Mouse (Mus musculus) CH12.LX (cell line): ENCODE results near the gene Tssk4. TPM values are rescaled to one million over a fixed set of nuclear protein-coding genes. Genes with fewer than 3 reads are reported as not detected.

Experiments used
- DNase-seq: peaks from one replicate; pipeline ENCODE4 v3.0.0-alpha.2; 2013; ENCODE audit errors: extremely low read depth
- H3K27ac ChIP-seq: 2 replicates; pipeline ENCODE4 v1.5.1; 2012; ENCODE audit warnings: low read depth, mild to moderate bottlenecking, control low read depth, moderate library complexity; ENCODE audit not compliant: insufficient read depth
- H3K27me3 ChIP-seq: replicated peaks from 2 replicates; pipeline ENCODE3; 2012; ENCODE audit warnings: inconsistent platforms
- H3K36me3 ChIP-seq, 2 experiments: replicated peaks in 1 of 2; 2 replicates each; pipeline versions ENCODE3 to v1.6.1; 2012; ENCODE audit warnings: inconsistent platforms in 1 of 2, low read length in 1 of 2, mild to moderate bottlenecking in 1 of 2, mixed read lengths in 1 of 2, moderate library complexity in 1 of 2; ENCODE audit not compliant: control insufficient read depth in 1 of 2, insufficient read depth in 1 of 2
- H3K4me1 ChIP-seq, 2 experiments: 2 replicates each; pipeline ENCODE4 v1.6.1; 2012; ENCODE audit warnings: inconsistent platforms in 1 of 2, moderate library complexity in 1 of 2; ENCODE audit not compliant: insufficient read depth in 2 of 2, control insufficient read depth in 1 of 2
- H3K4me2 ChIP-seq: 2 replicates; pipeline ENCODE4 v1.6.1; 2012; ENCODE audit warnings: low read depth, mild to moderate bottlenecking, control low read depth; ENCODE audit not compliant: poor library complexity, insufficient read depth, severe bottlenecking
- H3K4me3 ChIP-seq, 3 experiments: fragments of 150-350 bp in 1 of 3; sonication (generic) in 1 of 3; replicated peaks in 1 of 3; 2 replicates each; pipeline versions ENCODE3 to v1.5.1; 2011 to 2012; ENCODE audit warnings: low read depth in 2 of 3, low read length in 2 of 3, mild to moderate bottlenecking in 2 of 3, moderate library complexity in 2 of 3, control low read depth in 1 of 3, improper control_type of control experiment in 1 of 3, inconsistent platforms in 1 of 3, mixed read lengths in 1 of 3; ENCODE audit not compliant: poor library complexity in 1 of 3
- H3K79me2 ChIP-seq: replicated peaks from 2 replicates; pipeline ENCODE4 v1.6.1; 2012; ENCODE audit warnings: mild to moderate bottlenecking, moderate library complexity; ENCODE audit not compliant: control insufficient read depth, poor library complexity, insufficient read depth, severe bottlenecking; ENCODE audit errors: extremely low read depth
- H3K9ac ChIP-seq: 2 replicates; pipeline ENCODE4 v1.6.1; 2012; ENCODE audit warnings: low read depth, mild to moderate bottlenecking, control low read depth, moderate library complexity; ENCODE audit not compliant: insufficient read depth
- H3K9me3 ChIP-seq: replicated peaks from 2 replicates; pipeline ENCODE3; 2012; ENCODE audit warnings: low read length, inconsistent platforms, mixed read lengths
- CHD1 ChIP-seq: IDR thresholded peaks from 2 replicates; pipeline ENCODE4 v1.6.1; 2012; ENCODE audit warnings: low read depth, low read length, improper control_type of control experiment, inconsistent platforms
- CHD2 ChIP-seq: IDR thresholded peaks from 2 replicates; pipeline ENCODE4 v1.6.1; 2011; ENCODE audit warnings: low read length, improper control_type of control experiment
- ELF1 ChIP-seq: IDR thresholded peaks from 2 replicates; pipeline ENCODE4 v1.6.1; 2014; ENCODE audit warnings: low read depth, mild to moderate bottlenecking, inconsistent platforms, low read length, improper control_type of control experiment
- EP300 ChIP-seq: IDR thresholded peaks from 2 replicates; pipeline ENCODE4 v1.6.1; 2011; ENCODE audit warnings: low read length, improper control_type of control experiment
- ETS1 ChIP-seq: conservative IDR thresholded peaks from 2 replicates; pipeline ENCODE4 v1.6.1; 2012; ENCODE audit warnings: low read depth, mild to moderate bottlenecking, inconsistent platforms, low read length, improper control_type of control experiment, moderate library complexity
- GABPA ChIP-seq: IDR thresholded peaks from 2 replicates; pipeline ENCODE4 v1.6.1; 2012; ENCODE audit warnings: low read depth, low read length, improper control_type of control experiment, inconsistent platforms; ENCODE audit not compliant: insufficient replicate concordance
- HCFC1 ChIP-seq: IDR thresholded peaks from 2 replicates; pipeline ENCODE4 v1.6.1; 2012; ENCODE audit warnings: low read depth, mild to moderate bottlenecking, inconsistent platforms, low read length, improper control_type of control experiment
- JUND ChIP-seq: conservative IDR thresholded peaks from 2 replicates; pipeline ENCODE4 v1.6.1; 2011; ENCODE audit warnings: low read depth, low read length, improper control_type of control experiment
- MAFK ChIP-seq: IDR thresholded peaks from 2 replicates; pipeline ENCODE4 v1.6.1; 2011; ENCODE audit warnings: low read length, improper control_type of control experiment; ENCODE audit not compliant: insufficient replicate concordance
- MAZ ChIP-seq: IDR thresholded peaks from 2 replicates; pipeline ENCODE4 v1.6.1; 2012; ENCODE audit warnings: low read depth, mild to moderate bottlenecking, inconsistent platforms, low read length, improper control_type of control experiment, moderate library complexity
- MEF2A ChIP-seq: IDR thresholded peaks from 2 replicates; pipeline ENCODE4 v1.6.1; 2014; ENCODE audit warnings: low read depth, mild to moderate bottlenecking, inconsistent platforms, low read length, improper control_type of control experiment, borderline replicate concordance
- MYC ChIP-seq: IDR thresholded peaks from 2 replicates; pipeline ENCODE4 v1.6.1; 2011; ENCODE audit warnings: low read depth, mild to moderate bottlenecking, improper control_type of control experiment, low read length
- NELFE ChIP-seq: IDR thresholded peaks from 2 replicates; pipeline ENCODE4 v1.6.1; 2011; ENCODE audit warnings: low read depth, low read length, improper control_type of control experiment
- NRF1 ChIP-seq: IDR thresholded peaks from 2 replicates; pipeline ENCODE4 v1.6.1; 2014; ENCODE audit warnings: low read depth, mild to moderate bottlenecking, inconsistent platforms, low read length, improper control_type of control experiment, moderate library complexity
- POLR2A ChIP-seq: IDR thresholded peaks from 2 replicates; pipeline ENCODE4 v1.6.1; 2011; ENCODE audit warnings: low read depth, mild to moderate bottlenecking, improper control_type of control experiment, low read length
- POLR2AphosphoS2 ChIP-seq: IDR thresholded peaks from 2 replicates; pipeline ENCODE4 v1.6.1; 2011; ENCODE audit warnings: low read depth, low read length, improper control_type of control experiment
- RAD21 ChIP-seq: IDR thresholded peaks from 2 replicates; pipeline ENCODE4 v1.6.1; 2011; ENCODE audit warnings: low read depth, mild to moderate bottlenecking, low read length, improper control_type of control experiment, moderate library complexity
- SIN3A ChIP-seq: IDR thresholded peaks from 2 replicates; pipeline ENCODE4 v1.6.1; 2012; ENCODE audit warnings: low read length, improper control_type of control experiment, inconsistent platforms
- SMC3 ChIP-seq: IDR thresholded peaks from 2 replicates; pipeline ENCODE4 v1.6.1; 2011; ENCODE audit warnings: low read depth, low read length, improper control_type of control experiment
- TBP ChIP-seq: conservative IDR thresholded peaks from 2 replicates; pipeline ENCODE4 v1.6.1; 2011; ENCODE audit warnings: low read depth, low read length, improper control_type of control experiment
- TCF12 ChIP-seq: IDR thresholded peaks from 2 replicates; pipeline ENCODE4 v1.6.1; 2014; ENCODE audit warnings: low read depth, mild to moderate bottlenecking, inconsistent platforms, low read length, improper control_type of control experiment
- UBTF ChIP-seq: IDR thresholded peaks from 2 replicates; pipeline ENCODE4 v1.6.1; 2012; ENCODE audit warnings: low read depth, mild to moderate bottlenecking, inconsistent platforms, low read length, improper control_type of control experiment, moderate library complexity
- USF2 ChIP-seq: conservative IDR thresholded peaks from 2 replicates; pipeline ENCODE4 v1.6.1; 2011; ENCODE audit warnings: low read depth, low read length, improper control_type of control experiment
- ZKSCAN1 ChIP-seq: IDR thresholded peaks from 2 replicates; pipeline ENCODE4 v1.6.1; 2012; ENCODE audit warnings: low read depth, inconsistent platforms, low read length, improper control_type of control experiment, borderline replicate concordance
- ZMIZ1 ChIP-seq: IDR thresholded peaks from 2 replicates; pipeline ENCODE4 v1.6.1; 2012; ENCODE audit warnings: low read depth, mild to moderate bottlenecking, inconsistent platforms, low read length, improper control_type of control experiment
- dilution Hi-C: fragments of 300-500 bp; cut with MboI; formaldehyde crosslinking; loops from 2 replicates; pipeline ENCODE4 v1.14.3; 2020; ENCODE audit warnings: low sequenced_read_pairs; ENCODE audit not compliant: extremely low pct_unique_long_range_greater_than_20kb, extremely low pct_ligation_motif_present
- in situ Hi-C: fragments of 300-500 bp; cut with MboI; formaldehyde crosslinking; loops from 3 replicates; pipeline ENCODE4 v1.14.3; 2019; ENCODE audit warnings: low sequenced_read_pairs, low pct_ligation_motif_present, low pct_unique_long_range_greater_than_20kb, mixed read lengths
- polyA plus RNA-seq: library from polyadenylated mRNA; unstranded; fragments of >175 nt; gene quantifications from 2 replicates; pipeline ENCODE4 v1.2.1, GENCODE M21; 2012; ENCODE audit warnings: low read depth; ENCODE audit not compliant: insufficient read length
- total RNA-seq, 2 experiments: library from RNA; depleted of rRNA; stranded (reverse); fragments of 300-350 nt in 1 of 2; fragments of >200 nt in 1 of 2; gene quantifications; 2 replicates each; pipeline ENCODE4 v1.2.3; 2012 to 2014

Tssk4 gene
- total and polyA plus RNA-seq, 3 experiments: 0.30 to 0.31 TPM; not detected in 1

- Histone ChIP-seq H3K4me3 (peak overlapping the region; percentile 77 to 96 (median 93)), H3K36me3 (peaks cover 22 to 42% of the 10 kb centered on the region in 2 experiments), H3K4me1 (peaks cover 4 to 44% of the 10 kb centered on the region in 2 experiments; a peak in 2 of 4 replicates), H3K4me2 (peak overlapping the region; percentile 94), H3K9ac (peak overlapping the region; percentile 74), H3K27me3 (no peaks in the 10 kb centered on the region), H3K9me3 (no peaks in the 10 kb centered on the region), H3K27ac (no peak overlapping the region; the same call in 1 of the 2 replicates), H3K79me2 (peaks cover 38% of the 10 kb centered on the region)
- DNase-seq: peak; percentile 33
- in situ Hi-C loops: no loop called here
- dilution Hi-C loops: no loop called here
- no peak for TF ChIP-seq NRF1
- 0 out of 2 replicates have a peak, but pooled peaks have one; percentile 30 for TF ChIP-seq TBP
- TF ChIP-seq POLR2A: peak; percentile 29; the same call in 1 of the 2 replicates
- no peak for TF ChIP-seq TCF12
- 0 out of 2 replicates have a peak, but pooled peaks have one; percentile 9 for TF ChIP-seq MYC
- TF ChIP-seq CHD2: no peak
- TF ChIP-seq ELF1: 0 out of 2 replicates have a peak, but pooled peaks have one; percentile 7
- no peak for TF ChIP-seq MAZ
- TF ChIP-seq USF2: no peak
These were observed 5.6 kb upstream of the Tssk4 start for GRCm38 (mm10) chr14:55644261-55644888.

DNA sequence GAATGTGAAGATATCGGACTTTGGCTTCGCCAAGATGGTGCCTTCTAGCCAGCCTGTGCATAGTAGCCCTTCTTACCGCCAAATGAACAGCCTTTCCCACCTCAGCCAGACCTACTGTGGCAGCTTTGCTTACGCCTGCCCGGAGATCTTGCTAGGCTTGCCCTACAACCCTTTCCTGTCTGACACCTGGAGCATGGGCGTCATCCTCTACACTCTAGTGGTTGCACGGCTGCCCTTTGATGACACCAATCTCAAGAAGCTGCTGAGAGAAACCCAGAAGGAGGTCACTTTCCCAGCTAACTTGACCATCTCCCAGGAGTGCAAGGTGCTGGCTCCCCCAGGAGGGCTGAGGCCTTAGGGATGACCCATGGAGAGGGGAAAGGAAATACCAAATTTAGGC lies 1.5 kb downstream of the Tssk4 start:
- Histone ChIP-seq H3K4me1 (no peaks in the 10 kb centered on the region), H3K4me2 (no peak overlapping the region), H3K27ac (no peak overlapping the region), H3K9me3 (no peaks in the 10 kb centered on the region), H3K79me2 (no peaks in the 10 kb centered on the region), H3K4me3 (no peak overlapping the region), H3K9ac (no peak overlapping the region), H3K36me3 (peaks cover 0 to 13% of the 10 kb centered on the region in 2 experiments), H3K27me3 (no peaks in the 10 kb centered on the region)
- TF ChIP-seq CHD1 (no peak), ETS1 (no peak), JUND (no peak), CHD2 (no peak), RAD21 (no peak), MEF2A (no peak), TBP (no peak), SMC3 (no peak), UBTF (no peak), SIN3A (no peak), ZKSCAN1 (no peak), GABPA (no peak), ZMIZ1 (no peak), MYC (no peak), HCFC1 (no peak), MAFK (no peak), NELFE (no peak), EP300 (no peak), USF2 (no peak), POLR2AphosphoS2 (no peak)
- no peak for DNase-seq
- in situ Hi-C loops (no loop called here), dilution Hi-C loops (no loop called here)
